Mouse (Mus musculus) cerebellum, adult 9-10 months (tissue): Measurements from ENCODE around the gene Slc28a3.

Experiments used
- DNase-seq: peaks from one replicate; pipeline ENCODE4 v3.0.0; 2022

Gene Slc28a3

GRCm38 (mm10) chr13:58610716-58611115, at the start of gene Slc28a3:
Slc28a3 (minus strand) TSS chr13:58610877.
- DNase-seq: no peak

GRCm38 (mm10) chr13:58657987-58658386, 47.3 kb upstream of the Slc28a3 start:
- no peak for DNase-seq

GRCm38 (mm10) chr13:58656885-58657284, 46.2 kb upstream of the Slc28a3 start:
- DNase-seq: no peak

- no peak for DNase-seq
Observed at GRCm38 (mm10) chr13:58655552-58655951, 44.9 kb upstream of the Slc28a3 start.

GRCm38 (mm10) chr13:58640330-58640729, 29.7 kb upstream of the Slc28a3 start:
- DNase-seq: peak; percentile 50

- peak; percentile 84 for DNase-seq
Observed at GRCm38 (mm10) chr13:58638950-58639349, 28.3 kb upstream of the Slc28a3 start.

- DNase-seq: peak; percentile 79
Observed at GRCm38 (mm10) chr13:58637360-58638002, 26.8 kb upstream of the Slc28a3 start.

GRCm38 (mm10) chr13:58633887-58634286, 23.2 kb upstream of the Slc28a3 start:
- DNase-seq: no peak

- DNase-seq: no peak
Observed at GRCm38 (mm10) chr13:58630756-58631155, 20.1 kb upstream of the Slc28a3 start.

- DNase-seq: no peak
Observed at GRCm38 (mm10) chr13:58629365-58630050, 18.8 kb upstream of the Slc28a3 start.

GRCm38 (mm10) chr13:58622647-58623046, 12.0 kb upstream of the Slc28a3 start:
- DNase-seq: no peak

GRCm38 (mm10) chr13:58619301-58619700, 8.6 kb upstream of the Slc28a3 start:
- DNase-seq: no peak

GRCm38 (mm10) chr13:58610059-58610458, 618 bp downstream of the Slc28a3 start:
- DNase-seq: no peak

- DNase-seq: no peak
Observed at GRCm38 (mm10) chr13:58601201-58601855, 9.3 kb downstream of the Slc28a3 start.

- DNase-seq: no peak
Observed at GRCm38 (mm10) chr13:58598578-58598977, 12.1 kb downstream of the Slc28a3 start.

- DNase-seq: peak; percentile 13
Observed at GRCm38 (mm10) chr13:58593129-58593528, 17.5 kb downstream of the Slc28a3 start.

- DNase-seq: no peak
Observed at GRCm38 (mm10) chr13:58591912-58592311, 18.8 kb downstream of the Slc28a3 start.

GRCm38 (mm10) chr13:58590630-58591029, 20.0 kb downstream of the Slc28a3 start:
- DNase-seq: peak; percentile 20

GRCm38 (mm10) chr13:58589517-58589858, 21.2 kb downstream of the Slc28a3 start:
- DNase-seq: peak; percentile 64

- DNase-seq: no peak
Observed at GRCm38 (mm10) chr13:58588655-58589516, 21.8 kb downstream of the Slc28a3 start.

GRCm38 (mm10) chr13:58587962-58588361, 22.7 kb downstream of the Slc28a3 start:
- DNase-seq: no peak

GRCm38 (mm10) chr13:58566181-58566580, 44.5 kb downstream of the Slc28a3 start:
- no peak for DNase-seq

- DNase-seq: peak; percentile 63
Observed at GRCm38 (mm10) chr13:58560497-58561138, 50.1 kb downstream of the Slc28a3 start.
